Mouse (Mus musculus): ENCODE measurements around the gene Gucd1. TPM values are rescaled to one million over a fixed set of nuclear protein-coding genes. Genes with fewer than 3 reads are reported as not detected.
"Not testable (repeated sequence)": the region's sequence is repeated elsewhere in the genome, so short reads cannot be mapped to it uniquely, and the experiment has no call there.

Gucd1 gene
- total RNA-seq, 2 experiments from 2014 or later = 41.8 to 44.2 TPM

GRCm38 (mm10) chr10:75479955-75480354 lies 37.8 kb downstream of the Gucd1 start:
- no peak for DNase-seq
- intact Hi-C loops (cut with DNase I) = no loop called here

GRCm38 (mm10) chr10:75477034-75477433 lies 40.7 kb downstream of the Gucd1 start:
- intact Hi-C loops (cut with DNase I) = no loop called here

GRCm38 (mm10) chr10:75475139-75475850 lies 42.5 kb downstream of the Gucd1 start:
- DNase-seq; intact Hi-C loops (cut with DNase I): not testable (repeated sequence)

More at GRCm38 (mm10) chr10:75477034-75477433, 40.7 kb downstream of the Gucd1 start:
- peak in 1 of 2 experiments; percentile 33 for DNase-seq

- intact Hi-C loops (cut with DNase I) = no loop called here
- DNase-seq = no peak
Observed at GRCm38 (mm10) chr10:75474571-75474970, 43.2 kb downstream of the Gucd1 start.

GRCm38 (mm10) chr10:75473411-75473810 lies 44.4 kb downstream of the Gucd1 start:
- intact Hi-C loops (cut with DNase I) = no loop called here
- DNase-seq = no peak

GRCm38 (mm10) chr10:75465781-75466550 lies 51.8 kb downstream of the Gucd1 start:
- peak; percentile 25 to 44 for DNase-seq
- intact Hi-C loops (cut with DNase I) = no loop called here

GRCm38 (mm10) chr10:75462728-75463127 lies 55.0 kb downstream of the Gucd1 start:
- no peak for DNase-seq
- intact Hi-C loops (cut with DNase I) = no loop called here

- intact Hi-C loops (cut with DNase I) = no loop called here
- no peak for DNase-seq
Observed at GRCm38 (mm10) chr10:75458329-75458728, 59.4 kb downstream of the Gucd1 start.

GRCm38 (mm10) chr10:75457852-75458251 lies 59.9 kb downstream of the Gucd1 start:
- DNase-seq = no peak
- intact Hi-C loops (cut with DNase I) = no loop called here

- peak; percentile 40 to 56 for DNase-seq
- intact Hi-C loops (cut with DNase I) = not testable (repeated sequence)
Observed at GRCm38 (mm10) chr10:75456061-75456831, 61.5 kb downstream of the Gucd1 start.

- intact Hi-C loops (cut with DNase I) = no loop called here
- DNase-seq = peak; percentile 59 to 62
Observed at GRCm38 (mm10) chr10:75451036-75451786, 66.6 kb downstream of the Gucd1 start.

GRCm38 (mm10) chr10:75450331-75450730 lies 67.4 kb downstream of the Gucd1 start:
- intact Hi-C loops (cut with DNase I) = no loop called here
- DNase-seq = no peak

GRCm38 (mm10) chr10:75448806-75449420 lies 68.9 kb downstream of the Gucd1 start:
- intact Hi-C loops (cut with DNase I) = no loop called here
- DNase-seq = no peak

- intact Hi-C loops (cut with DNase I) = no loop called here
- no peak for DNase-seq
Observed at GRCm38 (mm10) chr10:75447489-75447888, 70.3 kb downstream of the Gucd1 start.

GRCm38 (mm10) chr10:75446501-75447083 lies 71.2 kb downstream of the Gucd1 start:
- intact Hi-C loops (cut with DNase I) = no loop called here
- no peak for DNase-seq

- no peak for DNase-seq
- intact Hi-C loops (cut with DNase I) = no loop called here
Observed at GRCm38 (mm10) chr10:75445030-75445429, 72.7 kb downstream of the Gucd1 start.

- DNase-seq = no peak
- intact Hi-C loops (cut with DNase I) = no loop called here
Observed at GRCm38 (mm10) chr10:75444111-75444826, 73.5 kb downstream of the Gucd1 start.

- intact Hi-C loops (cut with DNase I) = no loop called here
- no peak for DNase-seq
Observed at GRCm38 (mm10) chr10:75443017-75443416, 74.8 kb downstream of the Gucd1 start.

GRCm38 (mm10) chr10:75441800-75442199 lies 76.0 kb downstream of the Gucd1 start:
- DNase-seq = no peak
- intact Hi-C loops (cut with DNase I) = no loop called here

All from heart, postnatal 36 days (tissue).